Mouse (Mus musculus): ENCODE measurements around the gene Gm20837.
"Not testable (repeated sequence)": the region's sequence is repeated elsewhere in the genome, so short reads cannot be mapped to it uniquely, and the experiment has no call there.

Gm20837 gene

GRCm38 (mm10) chrY:90400948-90401347 is at the start of gene Gm20837:
Gene Gm20837, plus strand, starts transcription at chrY:90401248.
- not testable (repeated sequence) for DNase-seq

Measured in right cerebral cortex, postnatal 25 days (tissue).